Mouse (Mus musculus): Measurements from ENCODE around the gene Cpd.
A peak's percentile ranks its signal among the peaks of the same experiment; 100 is the strongest.

The Cpd gene

GRCm38 (mm10) chr11:76791331-76791730 is 55.5 kb downstream of the Cpd start:
- DNase-seq (ENCODE audit: low read depth, low spot score), result no peak

- peak; percentile 72 for DNase-seq (ENCODE audit: low read depth, low spot score)
Observed at GRCm38 (mm10) chr11:76789252-76789651, 57.6 kb downstream of the Cpd start.

- DNase-seq (ENCODE audit: low read depth, low spot score), result no peak
Observed at GRCm38 (mm10) chr11:76775533-76775932, 71.3 kb downstream of the Cpd start.

DNA sequence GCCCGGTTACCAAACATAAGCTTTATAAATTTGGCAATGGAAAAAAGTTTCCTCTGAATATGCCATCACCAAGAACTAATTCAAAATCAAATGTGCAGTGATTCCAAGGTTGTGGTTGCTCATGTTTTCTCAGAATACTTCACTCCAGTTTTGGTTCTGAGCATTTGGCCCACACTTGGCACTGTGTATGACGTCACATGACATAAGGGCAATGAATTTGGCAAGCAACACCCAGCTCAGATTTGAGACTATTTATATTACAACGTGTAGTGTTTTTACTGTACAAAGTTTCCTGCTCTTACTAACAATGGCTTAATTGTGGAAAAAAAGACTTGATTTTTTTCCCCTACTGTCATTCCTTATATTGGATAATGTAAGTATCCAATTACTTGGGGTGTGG is 73.0 kb downstream of the Cpd start:
- DNase-seq (ENCODE audit: low read depth, low spot score), result no peak

- no peak for DNase-seq (ENCODE audit: low read depth, low spot score)
Observed at GRCm38 (mm10) chr11:76770566-76770965, 76.3 kb downstream of the Cpd start.

DNA sequence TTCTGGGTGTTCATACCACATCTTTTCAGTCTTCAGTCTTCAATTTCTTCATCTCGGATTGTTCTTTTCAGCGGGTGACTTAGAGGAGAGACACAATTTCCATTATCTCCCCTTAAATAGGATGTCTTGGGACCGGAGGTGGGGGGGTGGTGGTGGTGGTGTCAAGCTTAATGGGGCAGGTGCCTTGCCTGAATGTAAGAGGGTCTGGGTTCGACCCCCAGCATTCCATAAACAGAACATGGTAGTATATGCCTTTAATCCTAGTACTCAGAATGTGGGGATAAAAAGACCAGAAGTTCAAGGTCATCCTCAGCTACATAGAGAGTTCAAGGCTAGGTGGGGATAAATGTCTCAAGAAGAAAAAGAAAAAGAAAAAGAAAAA is 83.1 kb downstream of the Cpd start:
- DNase-seq (ENCODE audit: low read depth, low spot score), result no peak

- peak; percentile 98 for DNase-seq (ENCODE audit: low read depth, low spot score)
Observed at GRCm38 (mm10) chr11:76763053-76763740, 83.6 kb downstream of the Cpd start, which contains the start of gene Gosr1. Gosr1 (minus strand) TSS chr11:76763579.

GRCm38 (mm10) chr11:76752276-76752675 is 94.5 kb downstream of the Cpd start:
- no peak for DNase-seq (ENCODE audit: low read depth, low spot score)

DNA sequence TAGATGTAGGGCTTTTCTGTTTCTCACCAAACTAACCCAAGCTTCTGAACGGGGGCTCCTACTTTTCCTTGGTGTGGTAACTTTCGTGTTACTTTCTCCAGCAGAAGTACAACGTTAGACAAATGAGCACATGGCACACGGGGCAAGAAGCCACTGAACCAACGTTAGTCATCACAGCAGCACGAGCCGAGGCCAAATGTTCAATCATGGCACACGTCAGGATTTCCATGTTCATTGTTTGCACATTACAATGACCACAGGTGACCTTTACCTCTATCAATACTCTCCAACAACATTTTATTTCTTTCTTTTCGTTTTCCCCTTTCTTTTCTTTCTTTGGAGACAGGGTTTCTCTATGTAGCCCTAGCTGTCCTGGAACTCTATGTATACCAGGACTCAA is 98.0 kb downstream of the Cpd start:
- no peak for DNase-seq (ENCODE audit: low read depth, low spot score)

DNA sequence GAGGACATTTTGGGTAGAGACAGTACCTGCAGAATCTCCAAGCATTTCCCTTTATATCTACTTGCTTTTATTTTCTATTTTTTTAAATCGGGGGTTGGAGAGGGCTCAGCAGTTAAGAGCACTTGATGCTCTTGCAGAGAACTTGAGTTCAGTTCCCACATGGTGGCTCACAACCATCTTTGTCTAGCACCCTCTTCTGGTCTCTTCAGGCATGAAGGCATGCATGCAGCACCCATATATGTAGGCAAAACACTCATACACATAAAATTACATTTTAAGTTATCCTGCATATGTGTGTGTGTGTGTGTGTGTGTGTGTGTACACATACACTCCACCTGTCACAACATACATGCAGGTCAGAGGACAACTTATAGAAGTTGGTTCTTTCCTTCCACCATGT is 100.9 kb downstream of the Cpd start:
- DNase-seq (ENCODE audit: low read depth, low spot score), result no peak

DNA sequence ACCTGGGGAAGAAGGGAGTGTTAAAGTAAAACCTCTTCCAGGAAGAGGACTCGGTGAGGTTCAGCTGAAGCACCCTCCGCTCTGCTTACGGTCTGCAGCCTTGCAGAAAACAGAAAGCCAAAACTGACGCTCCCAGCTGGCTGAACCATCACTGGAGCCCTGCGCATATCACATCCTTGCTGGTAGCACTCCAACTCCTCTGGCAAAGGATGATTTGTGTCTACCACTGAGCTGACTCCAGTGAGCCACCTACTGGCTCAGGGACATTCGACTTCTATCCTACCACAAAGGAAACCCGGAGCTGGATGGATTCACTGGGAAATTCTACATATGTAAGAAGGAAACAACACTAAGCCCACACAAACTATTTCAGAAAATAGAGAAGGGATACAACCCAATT is 102.3 kb downstream of the Cpd start:
- DNase-seq (ENCODE audit: low read depth, low spot score), result no peak

GRCm38 (mm10) chr11:76742511-76742910 is 104.3 kb downstream of the Cpd start:
- no peak for DNase-seq (ENCODE audit: low read depth, low spot score)

DNA sequence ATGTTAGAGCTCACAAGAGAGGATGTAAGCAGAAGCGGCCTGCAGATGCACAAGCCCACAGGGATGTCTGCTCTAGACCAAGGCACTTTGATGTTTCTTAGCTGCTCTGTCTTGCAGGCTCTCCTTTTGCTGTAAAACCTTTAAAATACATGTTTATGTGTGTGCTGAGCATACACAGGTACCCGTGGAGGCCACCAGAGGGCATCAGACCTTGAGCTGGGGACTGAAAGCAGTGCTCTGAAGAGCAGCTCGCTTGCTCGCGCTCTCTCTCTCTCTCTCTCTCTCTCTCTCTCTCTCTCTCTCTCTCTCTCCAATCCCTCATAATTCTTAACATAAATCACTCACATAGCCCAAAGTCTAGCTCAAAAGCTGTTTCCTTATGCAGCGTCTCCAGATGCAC is 107.7 kb downstream of the Cpd start:
- DNase-seq (ENCODE audit: low read depth, low spot score), result peak; percentile 68

DNA sequence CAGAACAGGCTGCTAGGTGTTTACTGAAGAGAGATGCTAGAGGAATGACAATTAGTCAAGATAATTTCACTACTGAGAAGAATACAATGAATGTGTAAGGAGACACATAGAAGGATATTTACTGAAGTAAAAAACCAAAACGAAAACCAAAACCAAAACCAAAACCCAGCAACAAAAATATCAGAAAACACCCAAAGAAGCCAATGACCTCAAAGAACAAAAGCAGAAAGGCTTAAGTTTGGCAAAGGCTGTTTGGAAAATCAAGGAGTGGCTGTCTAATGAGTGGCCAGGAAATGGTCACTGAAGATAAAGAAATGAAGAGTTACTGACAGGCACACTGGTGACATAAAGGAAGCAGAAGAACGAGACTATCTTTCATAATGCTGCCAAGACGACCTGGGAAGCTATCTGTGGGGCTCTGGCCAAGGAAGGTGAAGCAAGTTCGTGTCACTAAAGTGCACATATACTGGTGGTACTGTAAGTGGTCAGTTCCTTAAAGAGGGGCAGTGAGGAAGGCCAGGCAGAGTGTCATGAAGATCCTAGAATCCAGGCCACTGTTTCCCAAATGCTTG is 111.0 kb downstream of the Cpd start:
- DNase-seq (ENCODE audit: low read depth, low spot score), result no peak

- no peak for DNase-seq (ENCODE audit: low read depth, low spot score)
Observed at GRCm38 (mm10) chr11:76734560-76734959, 112.3 kb downstream of the Cpd start.

- DNase-seq (ENCODE audit: low read depth, low spot score), result no peak
Observed at GRCm38 (mm10) chr11:76730650-76731049, 116.2 kb downstream of the Cpd start.
